Comparison of ENCODE assay signal across 8 mouse cellular contexts in the genomic region with DNA sequence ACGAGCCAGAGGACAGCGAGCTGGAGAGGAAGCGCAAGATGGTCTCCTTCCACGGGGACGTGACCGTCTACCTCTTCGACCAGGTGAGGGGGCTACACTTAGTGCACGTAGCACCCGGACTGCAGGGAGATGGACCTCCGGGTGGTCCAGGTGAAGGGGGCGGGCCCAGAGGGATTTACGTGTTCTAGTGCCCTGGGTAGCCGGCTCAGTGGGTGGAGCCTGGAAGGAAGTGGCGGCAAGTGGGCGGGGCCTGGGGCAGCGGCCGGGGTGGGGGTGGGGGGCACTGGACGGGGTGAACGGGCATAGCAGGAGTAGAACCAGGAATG. TPM values are rescaled to one million over a fixed set of nuclear protein-coding genes. Genes with fewer than 3 reads are reported as not detected.
A peak's percentile ranks its signal among the peaks of the same experiment; 100 is the strongest.
DNase-seq lines count a peak whose midpoint lies in the region; ATAC-seq and TF ChIP-seq lines count a peak whose summit lies in the region.

No protein-coding gene starts in this region.

- no peak for TF ChIP-seq EP300 in stomach, postnatal 0 days (optimal IDR thresholded peaks at IDR 0.05)

- no peak for DNase-seq in neural tube, embryonic 11.5 days (ENCODE audit: low spot score)
- no peak for DNase-seq in neural tube, embryonic 10.5 days (ENCODE audit: extremely low spot score, low spot score)
- DNase-seq in lung, embryonic 14.5 days = peak; percentile 54
- DNase-seq in stomach, postnatal 0 days (ENCODE audit: low spot score) = peak; percentile 64
- DNase-seq in urinary bladder, adult 18-20 months (ENCODE audit: low spot score in 2 of 2) = no peak
- no peak for DNase-seq in MN1 (ENCODE audit: low spot score)

- TF ChIP-seq CTCF in lung, embryonic 14.5 days (IDR thresholded peaks at IDR 0.05; ENCODE audit: low read depth) = no peak
- no peak for TF ChIP-seq CTCF in stomach, postnatal 0 days (IDR thresholded peaks at IDR 0.05; ENCODE audit: low read depth)

- H3K4me3 ChIP-seq in neural tube, embryonic 11.5 days (ENCODE audit: low read depth, low read length) = peak overlapping the region; percentile 32
- peak overlapping the region; percentile 44 for H3K4me3 ChIP-seq in embryonic facial prominence, embryonic 12.5 days
- H3K4me3 ChIP-seq in intestine, embryonic 16.5 days (ENCODE audit: low read length) = peak overlapping the region; percentile 59
- H3K4me3 ChIP-seq in lung, embryonic 14.5 days (ENCODE audit: low read depth, low read length) = peak overlapping the region; percentile 44
- peak overlapping the region; percentile 47 for H3K4me3 ChIP-seq in stomach, postnatal 0 days (ENCODE audit: low read depth, low read length)

- H3K36me3 ChIP-seq in neural tube, embryonic 11.5 days (ENCODE audit: control insufficient read depth, insufficient read depth, low read length) = peaks cover 10% of the 10 kb centered on the region; the same call in 1 of the 2 replicates
- peaks cover 48% of the 10 kb centered on the region for H3K36me3 ChIP-seq in embryonic facial prominence, embryonic 12.5 days
- H3K36me3 ChIP-seq in intestine, embryonic 16.5 days (ENCODE audit: control insufficient read depth, insufficient read depth, low read length) = no peaks in the 10 kb centered on the region
- 0 out of 2 replicates have a peak, but pooled peaks cover 3% of the 10 kb centered on the region for H3K36me3 ChIP-seq in lung, embryonic 14.5 days (ENCODE audit: insufficient read depth)
- H3K36me3 ChIP-seq in stomach, postnatal 0 days (ENCODE audit: control insufficient read depth, insufficient read depth, low read length) = no peaks in the 10 kb centered on the region

- peak overlapping the region; percentile 57 for H3K4me2 ChIP-seq in neural tube, embryonic 11.5 days (ENCODE audit: low read depth)
- H3K4me2 ChIP-seq in embryonic facial prominence, embryonic 12.5 days (replicated peaks) = peak overlapping the region; percentile 83
- H3K4me2 ChIP-seq in intestine, embryonic 16.5 days (ENCODE audit: low read depth, low read length) = peak overlapping the region; percentile 97
- peak overlapping the region; percentile 83 for H3K4me2 ChIP-seq in lung, embryonic 14.5 days
- peak overlapping the region; percentile 81 for H3K4me2 ChIP-seq in stomach, postnatal 0 days (replicated peaks; ENCODE audit: low read depth)

- no peak overlapping the region; the same call in 1 of the 2 replicates for H3K9ac ChIP-seq in neural tube, embryonic 11.5 days (ENCODE audit: low read length)
- peak overlapping the region; percentile 64 for H3K9ac ChIP-seq in embryonic facial prominence, embryonic 12.5 days
- H3K9ac ChIP-seq in intestine, embryonic 16.5 days (ENCODE audit: low read depth, low read length) = peak overlapping the region; percentile 66
- H3K9ac ChIP-seq in lung, embryonic 14.5 days = peak overlapping the region; percentile 53
- H3K9ac ChIP-seq in stomach, postnatal 0 days (ENCODE audit: low read length) = peak overlapping the region; percentile 64

- H3K27me3 ChIP-seq in neural tube, embryonic 11.5 days (ENCODE audit: control insufficient read depth, insufficient read depth, low read length) = peaks cover 25% of the 10 kb centered on the region
- H3K27me3 ChIP-seq in embryonic facial prominence, embryonic 12.5 days = peaks cover 46% of the 10 kb centered on the region
- peaks cover 12% of the 10 kb centered on the region; the same call in 1 of the 2 replicates for H3K27me3 ChIP-seq in intestine, embryonic 16.5 days (replicated peaks; ENCODE audit: control insufficient read depth, insufficient read depth, low read length)
- peaks cover 32% of the 10 kb centered on the region for H3K27me3 ChIP-seq in lung, embryonic 14.5 days (ENCODE audit: insufficient read depth, low read length)
- no peaks in the 10 kb centered on the region for H3K27me3 ChIP-seq in stomach, postnatal 0 days (ENCODE audit: control insufficient read depth, insufficient read depth, low read length)

- under 1% methylated on average over 19 of the region's 19 CpGs for WGBS in neural tube, embryonic 11.5 days
- WGBS in embryonic facial prominence, embryonic 12.5 days = 3% methylated on average over 19 of the region's 19 CpGs
- WGBS in intestine, embryonic 16.5 days = 2% methylated on average over 19 of the region's 19 CpGs
- WGBS in lung, embryonic 14.5 days = 2% methylated on average over 19 of the region's 19 CpGs
- 8% methylated on average over 19 of the region's 19 CpGs for WGBS in stomach, postnatal 0 days

- no peak for ATAC-seq in neural tube, embryonic 11.5 days (ENCODE audit: insufficient read depth, low FRiP score, low TSS enrichment)
- no peak for ATAC-seq in embryonic facial prominence, embryonic 12.5 days (ENCODE audit: insufficient number of reproducible peaks, insufficient read depth, low FRiP score, low TSS enrichment)
- no peak for ATAC-seq in intestine, embryonic 16.5 days
- no peak for ATAC-seq in lung, embryonic 14.5 days (ENCODE audit: insufficient read depth)
- no peak for ATAC-seq in stomach, postnatal 0 days (ENCODE audit: low FRiP score, low TSS enrichment)

- H3K9me3 ChIP-seq in neural tube, embryonic 11.5 days (ENCODE audit: control insufficient read depth, low read length) = no peaks in the 10 kb centered on the region
- no peaks in the 10 kb centered on the region for H3K9me3 ChIP-seq in embryonic facial prominence, embryonic 12.5 days
- no peaks in the 10 kb centered on the region for H3K9me3 ChIP-seq in intestine, embryonic 16.5 days (ENCODE audit: control insufficient read depth, low read length)
- H3K9me3 ChIP-seq in lung, embryonic 14.5 days (ENCODE audit: low read depth, low read length) = no peaks in the 10 kb centered on the region
- H3K9me3 ChIP-seq in stomach, postnatal 0 days (ENCODE audit: control insufficient read depth, low read length) = no peaks in the 10 kb centered on the region

- H3K27ac ChIP-seq in neural tube, embryonic 11.5 days (ENCODE audit: low read depth, low read length) = no peak overlapping the region
- H3K27ac ChIP-seq in embryonic facial prominence, embryonic 12.5 days = no peak overlapping the region
- no peak overlapping the region for H3K27ac ChIP-seq in intestine, embryonic 16.5 days (ENCODE audit: low read length)
- H3K27ac ChIP-seq in lung, embryonic 14.5 days (ENCODE audit: low read depth) = no peak overlapping the region
- no peak overlapping the region for H3K27ac ChIP-seq in stomach, postnatal 0 days (replicated peaks)

- H3K4me1 ChIP-seq in neural tube, embryonic 11.5 days (ENCODE audit: control insufficient read depth, insufficient read depth, low read length) = peaks cover 15% of the 10 kb centered on the region
- peaks cover 28% of the 10 kb centered on the region for H3K4me1 ChIP-seq in embryonic facial prominence, embryonic 12.5 days
- H3K4me1 ChIP-seq in intestine, embryonic 16.5 days (ENCODE audit: control insufficient read depth, insufficient read depth, low read length) = peaks cover 33% of the 10 kb centered on the region
- 0 out of 2 replicates have a peak, but pooled peaks cover 7% of the 10 kb centered on the region for H3K4me1 ChIP-seq in lung, embryonic 14.5 days (ENCODE audit: insufficient read depth)
- 0 out of 2 replicates have a peak, but pooled peaks cover 5% of the 10 kb centered on the region for H3K4me1 ChIP-seq in stomach, postnatal 0 days (replicated peaks; ENCODE audit: control insufficient read depth, insufficient read depth)

RNA-seq across cellular contexts. Expression of a gene that starts 14.0 kb away (rescaled TPM):
- 1.1 and 1.8 TPM in 2 replicates for polyA plus RNA-seq in neural tube, embryonic 11.5 days (2014; fragmentation: Nextera tagmentation; extraction: Ambion mirVana)
- 1.6 and 2.5 TPM in 2 replicates for polyA plus RNA-seq in embryonic facial prominence, embryonic 12.5 days (2016; fragmentation: Nextera tagmentation; extraction: Ambion mirVana)
- 3.9 and 4.8 TPM in 2 replicates for polyA plus RNA-seq in intestine, embryonic 16.5 days (2015; fragmentation: Nextera tagmentation; extraction: Ambion mirVana)
- 5.0 and 5.9 TPM in 2 replicates for polyA plus RNA-seq in lung, embryonic 14.5 days (2014; fragmentation: Nextera tagmentation; extraction: Ambion mirVana)
- polyA plus RNA-seq in stomach, postnatal 0 days (2015; fragmentation: Nextera tagmentation; extraction: Ambion mirVana) = 83.2 and 87.1 TPM in 2 replicates

RNA-seq across cellular contexts. Expression of a gene that starts 14.9 kb away (rescaled TPM):
- 3.8 and 4.3 TPM in 2 replicates for polyA plus RNA-seq in neural tube, embryonic 11.5 days (2014; fragmentation: Nextera tagmentation; extraction: Ambion mirVana)
- 3.3 and 5.2 TPM in 2 replicates for polyA plus RNA-seq in embryonic facial prominence, embryonic 12.5 days (2016; fragmentation: Nextera tagmentation; extraction: Ambion mirVana)
- polyA plus RNA-seq in intestine, embryonic 16.5 days (2015; fragmentation: Nextera tagmentation; extraction: Ambion mirVana) = 0.47 and 0.51 TPM in 2 replicates
- 0.76 and 1.9 TPM in 2 replicates for polyA plus RNA-seq in lung, embryonic 14.5 days (2014; fragmentation: Nextera tagmentation; extraction: Ambion mirVana)
- polyA plus RNA-seq in stomach, postnatal 0 days (2015; fragmentation: Nextera tagmentation; extraction: Ambion mirVana) = 0.15 and 0.27 TPM in 2 replicates

RNA-seq across cellular contexts. Expression of a gene that starts 15.9 kb away (rescaled TPM):
- polyA plus RNA-seq in neural tube, embryonic 11.5 days (2014; fragmentation: Nextera tagmentation; extraction: Ambion mirVana) = 223 and 239 TPM in 2 replicates
- 173 and 176 TPM in 2 replicates for polyA plus RNA-seq in embryonic facial prominence, embryonic 12.5 days (2016; fragmentation: Nextera tagmentation; extraction: Ambion mirVana)
- 77.1 and 78.2 TPM in 2 replicates for polyA plus RNA-seq in intestine, embryonic 16.5 days (2015; fragmentation: Nextera tagmentation; extraction: Ambion mirVana)
- 109 and 110 TPM in 2 replicates for polyA plus RNA-seq in lung, embryonic 14.5 days (2014; fragmentation: Nextera tagmentation; extraction: Ambion mirVana)
- 59.7 and 62.4 TPM in 2 replicates for polyA plus RNA-seq in stomach, postnatal 0 days (2015; fragmentation: Nextera tagmentation; extraction: Ambion mirVana)

RNA-seq across cellular contexts. Expression of a gene that starts 26.1 kb away (rescaled TPM):
- polyA plus RNA-seq in neural tube, embryonic 11.5 days (2014; fragmentation: Nextera tagmentation; extraction: Ambion mirVana) = 0.88 and 1.4 TPM in 2 replicates
- polyA plus RNA-seq in embryonic facial prominence, embryonic 12.5 days (2016; fragmentation: Nextera tagmentation; extraction: Ambion mirVana) = 2.4 and 2.5 TPM in 2 replicates
- polyA plus RNA-seq in intestine, embryonic 16.5 days (2015; fragmentation: Nextera tagmentation; extraction: Ambion mirVana) = 0.65 and 0.78 TPM in 2 replicates
- 0.67 and 1.1 TPM in 2 replicates for polyA plus RNA-seq in lung, embryonic 14.5 days (2014; fragmentation: Nextera tagmentation; extraction: Ambion mirVana)
- polyA plus RNA-seq in stomach, postnatal 0 days (2015; fragmentation: Nextera tagmentation; extraction: Ambion mirVana) = 0.22 TPM in 2 replicates

RNA-seq across cellular contexts. Expression of a gene that starts 32.3 kb away (rescaled TPM):
- 69.8 and 76.5 TPM in 2 replicates for polyA plus RNA-seq in neural tube, embryonic 11.5 days (2014; fragmentation: Nextera tagmentation; extraction: Ambion mirVana)
- polyA plus RNA-seq in embryonic facial prominence, embryonic 12.5 days (2016; fragmentation: Nextera tagmentation; extraction: Ambion mirVana) = 75.6 and 76.3 TPM in 2 replicates
- polyA plus RNA-seq in intestine, embryonic 16.5 days (2015; fragmentation: Nextera tagmentation; extraction: Ambion mirVana) = 57.0 and 63.0 TPM in 2 replicates
- 85.4 and 95.3 TPM in 2 replicates for polyA plus RNA-seq in lung, embryonic 14.5 days (2014; fragmentation: Nextera tagmentation; extraction: Ambion mirVana)
- 25.6 and 25.7 TPM in 2 replicates for polyA plus RNA-seq in stomach, postnatal 0 days (2015; fragmentation: Nextera tagmentation; extraction: Ambion mirVana)

Comparison
In these comparisons a context has a peak if more than half of its experiments do, and no peak if none do; other contexts are left out.
1. DNase-seq: peak in lung, embryonic 14.5 days (single experiment) and stomach, postnatal 0 days (single experiment); none in neural tube, embryonic 11.5 days (single experiment), neural tube, embryonic 10.5 days (single experiment), urinary bladder, adult 18-20 months (0 of 2) and MN1 (single experiment).
2. RNA of a gene that starts 14.0 kb away (polyA plus RNA-seq): 83.2 to 87.1 TPM in stomach, postnatal 0 days; 5.0 to 5.9 TPM in lung, embryonic 14.5 days, 3.9 to 4.8 TPM in intestine, embryonic 16.5 days, 1.6 to 2.5 TPM in embryonic facial prominence, embryonic 12.5 days and 1.1 to 1.8 TPM in neural tube, embryonic 11.5 days; every median in the first group is over 10 times any median in the second.
3. Peak in every context shown above with its lines, with median percentiles within 50 percentile points of each other: H3K4me2 ChIP-seq and H3K4me3 ChIP-seq.